Mouse (Mus musculus): Measurements from ENCODE around the gene Map7d3. TPM values are rescaled to one million over a fixed set of nuclear protein-coding genes. Genes with fewer than 3 reads are reported as not detected.
A peak's percentile ranks its signal among the peaks of the same experiment; 100 is the strongest.

The Map7d3 gene
- 1.3 and 1.8 TPM in 2 replicates for polyA plus RNA-seq (2014; fragmentation: Nextera tagmentation; extraction: Ambion mirVana)

DNA sequence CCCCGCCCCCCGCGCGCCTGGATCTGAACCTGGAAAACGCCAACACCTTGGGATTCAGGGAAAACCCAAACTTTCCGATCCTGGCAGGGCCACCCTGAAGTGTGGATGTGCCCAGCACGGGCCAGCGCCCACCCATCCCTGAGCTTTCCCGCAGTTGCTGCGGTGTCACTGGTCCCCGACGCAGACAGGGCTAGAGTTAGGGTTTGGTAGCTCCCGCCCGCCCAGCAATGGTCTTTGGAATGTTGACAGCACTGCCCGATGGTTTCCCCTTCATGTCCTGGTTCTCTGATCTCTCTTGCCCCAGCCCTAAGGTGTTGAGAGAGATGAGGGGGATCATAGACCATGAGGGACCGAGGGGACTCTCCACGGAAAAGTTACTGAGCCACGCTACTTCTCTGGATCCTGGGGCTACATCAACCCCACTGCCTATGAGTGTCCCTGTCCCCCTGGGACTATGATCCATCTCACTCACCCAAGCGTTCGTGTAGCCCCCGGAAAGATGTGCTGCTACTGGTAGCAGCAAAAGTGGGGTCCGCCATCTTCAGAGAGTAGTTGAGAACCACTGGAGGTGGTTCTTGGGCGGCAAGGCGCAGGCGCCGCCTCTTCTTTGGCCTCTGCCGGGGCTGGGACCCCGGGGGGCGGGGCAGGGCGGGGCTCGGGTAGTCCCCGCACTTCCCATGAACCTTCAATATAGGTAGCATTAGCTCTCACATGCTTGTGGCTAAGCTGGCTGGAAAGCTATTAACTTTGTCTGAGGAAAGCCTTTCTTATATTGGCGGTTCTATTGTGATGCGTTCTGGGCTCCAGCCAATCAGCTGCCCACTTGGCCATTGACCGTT lies at the start of gene Map7d3:
Map7d3 (minus strand) TSS at position 562 of the 839 bp plus-strand sequence.
- no peaks in the 10 kb centered on the region for H3K4me1 ChIP-seq (ENCODE audit: control insufficient read depth, insufficient read depth, low read length)
- peak within 1 kb of the TSS; percentile 66 for H3K4me2 ChIP-seq
- WGBS (ENCODE audit: insufficient replicate concordance): 16% methylated on average over 33 of the region's 35 CpGs
- H3K27me3 ChIP-seq (ENCODE audit: control insufficient read depth, insufficient read depth, low read length): no peaks in the 10 kb centered on the region
- ATAC-seq (replicated peaks; ENCODE audit: insufficient number of reproducible peaks, low FRiP score, low TSS enrichment): no peak
- peak within 1 kb of the TSS; percentile 54 for H3K4me3 ChIP-seq (ENCODE audit: low read depth, low read length)
- H3K9ac ChIP-seq (ENCODE audit: low read depth, low read length): peak within 1 kb of the TSS; percentile 61
- H3K9me3 ChIP-seq (replicated peaks; ENCODE audit: control insufficient read depth, low read length): no peaks in the 10 kb centered on the region
- no peaks in the 10 kb centered on the region for H3K36me3 ChIP-seq (ENCODE audit: control insufficient read depth, insufficient read depth, low read length)
- no peak within 1 kb of the TSS for H3K27ac ChIP-seq (ENCODE audit: low read depth, low read length)

DNA sequence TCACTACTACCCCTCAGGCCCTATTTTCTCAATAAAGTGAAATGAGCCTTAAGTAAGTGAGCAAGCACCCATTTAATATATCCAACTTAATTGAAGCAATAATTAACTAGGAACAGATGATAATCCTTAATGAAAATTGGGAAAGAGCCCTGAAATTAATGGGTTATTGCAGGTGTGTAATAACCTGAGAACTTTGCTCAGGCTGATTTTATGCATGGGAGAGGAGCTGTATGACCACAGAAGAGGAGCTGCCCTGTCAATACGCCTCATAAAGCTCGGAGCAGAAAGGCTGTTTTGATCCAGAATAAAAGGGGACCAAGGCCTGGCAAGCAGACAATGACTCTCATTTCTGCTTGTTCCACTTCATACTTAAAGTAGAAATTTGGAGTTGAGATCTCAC lies 47.7 kb upstream of the Map7d3 start, which contains the start of gene Adgrg4:
Adgrg4 (plus strand) TSS at position 301 of the 400 bp plus-strand sequence.
- H3K36me3 ChIP-seq (ENCODE audit: control insufficient read depth, insufficient read depth, low read length): no peaks in the 10 kb centered on the region
- no peak within 1 kb of the TSS for H3K4me3 ChIP-seq (ENCODE audit: low read depth, low read length)
- H3K27me3 ChIP-seq (ENCODE audit: control insufficient read depth, insufficient read depth, low read length): no peaks in the 10 kb centered on the region
- no peaks in the 10 kb centered on the region for H3K9me3 ChIP-seq (replicated peaks; ENCODE audit: control insufficient read depth, low read length)
- no peak for ATAC-seq (replicated peaks; ENCODE audit: insufficient number of reproducible peaks, low FRiP score, low TSS enrichment)
- H3K9ac ChIP-seq (ENCODE audit: low read depth, low read length): no peak within 1 kb of the TSS
- no peak within 1 kb of the TSS for H3K27ac ChIP-seq (ENCODE audit: low read depth, low read length)
- no peak within 1 kb of the TSS for H3K4me2 ChIP-seq
- 82% methylated on average over 2 of the region's 2 CpGs for WGBS (ENCODE audit: insufficient replicate concordance)
- H3K4me1 ChIP-seq (ENCODE audit: control insufficient read depth, insufficient read depth, low read length): no peaks in the 10 kb centered on the region

DNA sequence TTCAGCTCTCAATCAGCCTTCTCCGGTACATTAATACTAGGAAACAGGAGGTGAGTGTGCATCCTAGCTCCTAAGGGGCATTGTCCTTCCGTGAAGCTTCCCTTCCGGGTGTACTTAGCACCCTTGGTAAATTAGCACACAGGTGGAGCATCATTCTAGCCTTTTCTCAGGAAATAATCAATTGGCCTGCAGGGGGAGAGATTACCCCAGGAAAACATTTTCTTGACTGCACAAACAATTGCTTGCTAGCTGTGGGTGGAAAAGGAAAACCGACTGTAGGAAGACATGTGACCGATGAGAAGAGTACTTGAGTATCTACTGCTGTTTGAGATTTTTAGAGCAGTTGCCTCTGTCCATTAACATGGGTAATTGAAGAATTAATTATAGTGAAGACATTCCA lies 19.1 kb upstream of the Map7d3 start:
- H3K36me3 ChIP-seq (ENCODE audit: control insufficient read depth, insufficient read depth, low read length): no peaks in the 10 kb centered on the region
- no peak overlapping the region for H3K27ac ChIP-seq (ENCODE audit: low read depth, low read length)
- ATAC-seq (replicated peaks; ENCODE audit: insufficient number of reproducible peaks, low FRiP score, low TSS enrichment): no peak
- WGBS (ENCODE audit: insufficient replicate concordance): 64% methylated on average over 5 of the region's 5 CpGs
- H3K4me2 ChIP-seq: no peak overlapping the region
- H3K4me3 ChIP-seq (ENCODE audit: low read depth, low read length): no peak overlapping the region
- no peak overlapping the region for H3K9ac ChIP-seq (ENCODE audit: low read depth, low read length)
- no peaks in the 10 kb centered on the region for H3K9me3 ChIP-seq (replicated peaks; ENCODE audit: control insufficient read depth, low read length)
- no peaks in the 10 kb centered on the region for H3K27me3 ChIP-seq (ENCODE audit: control insufficient read depth, insufficient read depth, low read length)
- no peaks in the 10 kb centered on the region for H3K4me1 ChIP-seq (ENCODE audit: control insufficient read depth, insufficient read depth, low read length)

DNA sequence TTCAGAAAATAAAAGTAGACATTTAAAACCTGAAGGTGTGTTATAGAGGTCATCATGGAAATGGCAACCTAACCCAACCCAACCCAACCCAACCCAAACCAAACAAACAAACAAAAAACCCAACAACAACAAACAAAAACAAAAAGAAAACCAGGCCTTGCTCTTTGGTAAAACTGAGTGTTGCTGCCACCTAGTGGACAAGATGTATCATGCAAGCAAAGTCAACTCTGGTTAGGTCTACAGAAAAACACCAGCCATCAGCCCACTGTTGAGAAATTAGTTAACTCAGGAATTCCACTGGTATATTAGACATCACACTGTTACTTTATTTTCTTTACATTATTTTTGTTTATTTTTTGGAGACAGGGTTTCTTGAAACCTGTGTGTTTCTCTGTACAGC lies 17.2 kb upstream of the Map7d3 start:
- H3K4me3 ChIP-seq (ENCODE audit: low read depth, low read length): no peak overlapping the region
- no peak overlapping the region for H3K9ac ChIP-seq (ENCODE audit: low read depth, low read length)
- H3K27me3 ChIP-seq (ENCODE audit: control insufficient read depth, insufficient read depth, low read length): no peaks in the 10 kb centered on the region
- no peak overlapping the region for H3K27ac ChIP-seq (ENCODE audit: low read depth, low read length)
- no peak overlapping the region for H3K4me2 ChIP-seq
- no peaks in the 10 kb centered on the region for H3K36me3 ChIP-seq (ENCODE audit: control insufficient read depth, insufficient read depth, low read length)
- H3K9me3 ChIP-seq (replicated peaks; ENCODE audit: control insufficient read depth, low read length): no peaks in the 10 kb centered on the region
- H3K4me1 ChIP-seq (ENCODE audit: control insufficient read depth, insufficient read depth, low read length): no peaks in the 10 kb centered on the region
- no peak for ATAC-seq (replicated peaks; ENCODE audit: insufficient number of reproducible peaks, low FRiP score, low TSS enrichment)

DNA sequence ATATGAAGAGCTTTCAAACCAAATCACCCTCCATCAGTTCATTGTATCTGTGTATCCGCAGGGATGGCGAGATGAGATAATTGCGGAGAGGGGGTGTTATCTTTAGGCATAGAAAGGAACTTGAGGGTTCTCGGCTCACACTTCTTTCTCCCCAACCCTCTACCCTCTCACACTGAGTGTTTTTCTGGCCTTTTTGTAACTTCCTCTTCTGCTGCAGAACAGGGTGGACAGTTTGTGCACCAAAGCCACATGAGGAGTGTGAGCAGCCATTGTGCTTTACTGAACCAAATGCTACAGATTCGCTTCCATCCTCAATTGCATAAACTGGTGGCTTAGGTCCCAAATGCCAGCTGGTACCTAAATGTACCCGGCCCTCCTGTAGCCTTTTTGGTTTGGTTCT lies 13.7 kb upstream of the Map7d3 start:
- Histone ChIP-seq H3K27ac (ENCODE audit: low read depth, low read length) (no peak overlapping the region), H3K4me3 (ENCODE audit: low read depth, low read length) (no peak overlapping the region), H3K27me3 (ENCODE audit: control insufficient read depth, insufficient read depth, low read length) (no peaks in the 10 kb centered on the region), H3K9me3 (replicated peaks; ENCODE audit: control insufficient read depth, low read length) (no peaks in the 10 kb centered on the region), H3K4me1 (ENCODE audit: control insufficient read depth, insufficient read depth, low read length) (no peaks in the 10 kb centered on the region), H3K36me3 (ENCODE audit: control insufficient read depth, insufficient read depth, low read length) (no peaks in the 10 kb centered on the region), H3K4me2 (no peak overlapping the region), H3K9ac (ENCODE audit: low read depth, low read length) (no peak overlapping the region)
- ATAC-seq (replicated peaks; ENCODE audit: insufficient number of reproducible peaks, low FRiP score, low TSS enrichment): no peak
- WGBS (ENCODE audit: insufficient replicate concordance): 65% methylated on average over 6 of the region's 6 CpGs

DNA sequence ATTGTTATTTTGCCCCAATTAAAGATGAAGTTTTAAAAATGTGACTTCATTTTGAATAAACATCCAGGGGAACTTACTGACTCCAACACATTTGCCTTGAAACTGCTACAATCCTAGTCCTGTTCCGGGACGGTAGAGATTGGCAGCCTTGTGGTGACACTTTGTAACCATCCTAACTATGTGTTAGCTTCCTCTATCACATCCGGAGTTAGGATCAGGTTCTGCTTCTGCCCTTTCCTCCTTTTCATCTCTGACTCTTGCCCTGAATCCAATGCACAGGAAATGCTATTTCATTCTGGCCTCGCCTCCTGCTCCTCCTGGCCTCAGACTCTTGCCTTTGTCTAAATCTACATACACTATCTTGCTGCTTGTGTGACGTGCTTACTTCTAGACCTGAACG lies 5.4 kb upstream of the Map7d3 start:
- Histone ChIP-seq H3K4me1 (ENCODE audit: control insufficient read depth, insufficient read depth, low read length) (no peaks in the 10 kb centered on the region), H3K36me3 (ENCODE audit: control insufficient read depth, insufficient read depth, low read length) (no peaks in the 10 kb centered on the region), H3K27me3 (ENCODE audit: control insufficient read depth, insufficient read depth, low read length) (no peaks in the 10 kb centered on the region), H3K9ac (ENCODE audit: low read depth, low read length) (no peak overlapping the region), H3K27ac (ENCODE audit: low read depth, low read length) (no peak overlapping the region), H3K4me3 (ENCODE audit: low read depth, low read length) (no peak overlapping the region), H3K9me3 (replicated peaks; ENCODE audit: control insufficient read depth, low read length) (no peaks in the 10 kb centered on the region), H3K4me2 (no peak overlapping the region)
- WGBS (ENCODE audit: insufficient replicate concordance): 66% methylated on average over 6 of the region's 6 CpGs
- no peak for ATAC-seq (replicated peaks; ENCODE audit: insufficient number of reproducible peaks, low FRiP score, low TSS enrichment)

DNA sequence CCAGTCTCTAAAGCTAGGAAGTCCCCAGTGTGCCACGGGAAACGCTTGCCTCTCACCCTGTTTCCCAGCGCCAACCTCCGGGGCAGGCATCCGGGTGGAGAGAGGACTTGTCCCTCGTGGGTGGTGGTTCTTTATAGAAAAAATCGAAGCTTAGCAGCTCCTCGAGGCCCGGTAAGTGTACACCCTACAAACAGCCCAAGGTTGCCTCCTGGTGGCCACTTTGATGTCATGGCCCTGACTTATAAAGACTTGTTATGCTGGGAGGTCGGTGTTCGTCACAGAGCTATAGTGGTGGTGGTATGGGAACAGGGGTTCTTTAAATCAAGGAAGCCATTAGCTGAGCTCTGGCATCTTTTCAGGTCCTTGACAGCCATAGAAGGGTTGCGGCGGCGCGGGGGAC lies 30.9 kb downstream of the Map7d3 start:
- no peak for ATAC-seq (replicated peaks; ENCODE audit: insufficient number of reproducible peaks, low FRiP score, low TSS enrichment)
- H3K4me2 ChIP-seq: no peak overlapping the region
- no peaks in the 10 kb centered on the region for H3K36me3 ChIP-seq (ENCODE audit: control insufficient read depth, insufficient read depth, low read length)
- no peak overlapping the region for H3K4me3 ChIP-seq (ENCODE audit: low read depth, low read length)
- WGBS (ENCODE audit: insufficient replicate concordance): 59% methylated on average over 15 of the region's 15 CpGs
- no peaks in the 10 kb centered on the region for H3K4me1 ChIP-seq (ENCODE audit: control insufficient read depth, insufficient read depth, low read length)
- no peak overlapping the region for H3K27ac ChIP-seq (ENCODE audit: low read depth, low read length)
- no peaks in the 10 kb centered on the region for H3K27me3 ChIP-seq (ENCODE audit: control insufficient read depth, insufficient read depth, low read length)
- no peaks in the 10 kb centered on the region for H3K9me3 ChIP-seq (replicated peaks; ENCODE audit: control insufficient read depth, low read length)
- no peak overlapping the region for H3K9ac ChIP-seq (ENCODE audit: low read depth, low read length)

DNA sequence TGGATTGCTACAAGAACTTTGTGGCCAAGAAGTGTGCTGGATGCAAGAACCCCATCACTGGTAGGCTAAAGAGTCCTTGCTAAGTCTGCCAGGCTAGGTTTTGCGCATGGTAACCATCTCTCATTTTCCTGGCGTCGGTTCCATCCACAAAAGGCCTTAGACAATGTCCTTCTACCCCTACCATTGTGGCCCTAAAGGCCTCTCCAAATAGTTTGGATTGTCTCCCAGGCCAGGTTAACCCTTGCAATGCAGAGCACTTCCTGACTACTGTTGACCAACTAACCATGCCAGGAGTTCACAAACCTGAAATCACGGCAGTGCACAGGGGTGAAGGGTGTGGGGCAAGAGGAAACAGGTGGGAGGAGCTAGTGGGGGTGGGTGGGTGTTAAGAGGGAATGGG lies 31.5 kb downstream of the Map7d3 start:
- H3K27me3 ChIP-seq (ENCODE audit: control insufficient read depth, insufficient read depth, low read length): no peaks in the 10 kb centered on the region
- H3K4me3 ChIP-seq (ENCODE audit: low read depth, low read length): no peak overlapping the region
- no peak for ATAC-seq (replicated peaks; ENCODE audit: insufficient number of reproducible peaks, low FRiP score, low TSS enrichment)
- H3K9ac ChIP-seq (ENCODE audit: low read depth, low read length): no peak overlapping the region
- WGBS (ENCODE audit: insufficient replicate concordance): 87% methylated on average over 4 of the region's 4 CpGs
- no peak overlapping the region for H3K27ac ChIP-seq (ENCODE audit: low read depth, low read length)
- no peaks in the 10 kb centered on the region for H3K4me1 ChIP-seq (ENCODE audit: control insufficient read depth, insufficient read depth, low read length)
- no peaks in the 10 kb centered on the region for H3K9me3 ChIP-seq (replicated peaks; ENCODE audit: control insufficient read depth, low read length)
- no peak overlapping the region for H3K4me2 ChIP-seq
- H3K36me3 ChIP-seq (ENCODE audit: control insufficient read depth, insufficient read depth, low read length): no peaks in the 10 kb centered on the region

DNA sequence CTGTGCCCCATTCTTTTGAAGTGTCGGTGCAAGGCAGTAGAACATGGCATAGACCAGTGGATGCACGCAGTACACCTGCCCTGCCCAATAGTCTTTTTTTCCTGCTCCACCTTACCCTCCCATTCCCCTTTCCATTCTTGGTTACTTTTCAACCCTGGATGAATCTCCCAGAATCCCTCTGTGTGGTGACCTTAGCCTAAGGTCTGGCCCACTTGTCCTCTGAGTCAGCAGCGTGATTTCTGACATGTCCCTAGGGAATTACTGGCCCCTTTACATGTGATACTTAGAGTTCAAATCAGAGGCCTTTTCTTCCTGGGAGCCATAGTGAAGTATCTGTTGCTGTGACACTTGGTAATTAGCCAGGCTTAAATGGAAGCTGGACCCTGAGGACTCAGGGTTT lies 34.6 kb downstream of the Map7d3 start:
- Histone ChIP-seq H3K27ac (ENCODE audit: low read depth, low read length) (no peak overlapping the region), H3K4me1 (ENCODE audit: control insufficient read depth, insufficient read depth, low read length) (no peaks in the 10 kb centered on the region), H3K27me3 (ENCODE audit: control insufficient read depth, insufficient read depth, low read length) (no peaks in the 10 kb centered on the region), H3K4me2 (no peak overlapping the region), H3K36me3 (ENCODE audit: control insufficient read depth, insufficient read depth, low read length) (no peaks in the 10 kb centered on the region), H3K9ac (ENCODE audit: low read depth, low read length) (no peak overlapping the region), H3K9me3 (replicated peaks; ENCODE audit: control insufficient read depth, low read length) (no peaks in the 10 kb centered on the region), H3K4me3 (ENCODE audit: low read depth, low read length) (no peak overlapping the region)
- 88% methylated on average over 3 of the region's 3 CpGs for WGBS (ENCODE audit: insufficient replicate concordance)
- no peak for ATAC-seq (replicated peaks; ENCODE audit: insufficient number of reproducible peaks, low FRiP score, low TSS enrichment)
